Mouse (Mus musculus) ES-E14 (cell line): Measurements from ENCODE around the gene Sub1. TPM values are rescaled to one million over a fixed set of nuclear protein-coding genes. Genes with fewer than 3 reads are reported as not detected.

Experiments used
- DNase-seq: peaks from one replicate; pipeline ENCODE4 v3.0.0-alpha.2; 2013; ENCODE audit warnings: low read depth, low spot score
- H3K27ac ChIP-seq: 2 replicates; pipeline ENCODE4 v1.5.1; 2012; ENCODE audit warnings: low read depth, mild to moderate bottlenecking, low read length, moderate library complexity, mixed read lengths; ENCODE audit not compliant: poor library complexity, insufficient read depth, severe bottlenecking
- H3K36me3 ChIP-seq: 2 replicates; pipeline ENCODE4 v1.6.1; 2012; ENCODE audit warnings: mild to moderate bottlenecking, low read length, moderate library complexity, mixed read lengths; ENCODE audit not compliant: control insufficient read depth, poor library complexity, insufficient read depth, severe bottlenecking
- H3K4me1 ChIP-seq, 2 experiments: fragments of 150-350 bp in 1 of 2; sonication (generic) in 1 of 2; 2 replicates each; pipeline ENCODE4 v1.6.1; 2012; ENCODE audit warnings: low read length in 2 of 2, mild to moderate bottlenecking in 1 of 2, mixed read lengths in 1 of 2; ENCODE audit not compliant: control insufficient read depth in 2 of 2, insufficient read depth in 2 of 2, poor library complexity in 1 of 2
- H3K4me3 ChIP-seq, 2 experiments: fragments of 150-350 bp in 1 of 2; sonication (generic) in 1 of 2; 2 replicates each; pipeline ENCODE4 v1.5.1; 2012; ENCODE audit warnings: low read length in 2 of 2, low read depth in 1 of 2, mild to moderate bottlenecking in 1 of 2, mixed read lengths in 1 of 2; ENCODE audit not compliant: insufficient read depth in 1 of 2, poor library complexity in 1 of 2, severe bottlenecking in 1 of 2
- H3K9ac ChIP-seq: 2 replicates; pipeline ENCODE4 v1.6.1; 2012; ENCODE audit warnings: low read depth, mild to moderate bottlenecking, low read length, mixed read lengths; ENCODE audit not compliant: poor library complexity, insufficient read depth, severe bottlenecking
- H3K9me3 ChIP-seq: fragments of 150-350 bp; sonication (generic); 2 replicates; pipeline ENCODE4 v1.6.1; 2012; ENCODE audit warnings: low read depth, mild to moderate bottlenecking, low read length; ENCODE audit not compliant: control insufficient read depth, insufficient read depth
- CHD2 ChIP-seq: IDR thresholded peaks from 2 replicates; pipeline ENCODE4 v1.6.1; 2014; ENCODE audit warnings: mild to moderate bottlenecking, low read depth, low read length, inconsistent platforms
- HCFC1 ChIP-seq: IDR thresholded peaks from 2 replicates; pipeline ENCODE4 v1.6.1; 2012; ENCODE audit warnings: low read length, inconsistent platforms, borderline replicate concordance; ENCODE audit not compliant: insufficient read depth
- MAFK ChIP-seq: IDR thresholded peaks from 2 replicates; pipeline ENCODE4 v1.6.1; 2014; ENCODE audit warnings: mild to moderate bottlenecking, low read depth, low read length, inconsistent platforms; ENCODE audit not compliant: insufficient read depth
- ZC3H11A ChIP-seq: IDR thresholded peaks from 2 replicates; pipeline ENCODE4 v1.6.1; 2012; ENCODE audit warnings: low read depth, mild to moderate bottlenecking, inconsistent platforms, low read length, borderline replicate concordance
- ZNF384 ChIP-seq: IDR thresholded peaks from 2 replicates; pipeline ENCODE4 v1.6.1; 2012; ENCODE audit warnings: low read depth, low read length, inconsistent platforms
- in situ Hi-C, 2 experiments: fragments of 600-800 bp; cut with MboI; formaldehyde crosslinking; loops; one replicate each; pipeline ENCODE4 v1.15.1; 2025; ENCODE audit warnings: low sequenced_read_pairs in 2 of 2, inconsistent platforms in 1 of 2; ENCODE audit not compliant: unreplicated experiment in 2 of 2
- total RNA-seq: library from RNA; depleted of rRNA; stranded (reverse); fragments of 300-350 nt; gene quantifications from 2 replicates; pipeline ENCODE4 v1.2.3, GENCODE M21; 2012

The Sub1 gene
- total RNA-seq, 1 experiment, result 301 TPM

GRCm38 (mm10) chr15:12033155-12033554, 36.4 kb upstream of the Sub1 start:
- Histone ChIP-seq H3K4me3 (peak overlapping the region; percentile 58 to 67), H3K9ac (peak overlapping the region; percentile 74; the same call in 1 of the 2 replicates), H3K36me3 (no peaks in the 10 kb centered on the region), H3K4me1 (peaks cover 7 to 18% of the 10 kb centered on the region in 2 experiments; a peak in 3 of 4 replicates), H3K9me3 (no peaks in the 10 kb centered on the region), H3K27ac (peak overlapping the region; percentile 88; the same call in 1 of the 2 replicates)
- DNase-seq, result no peak
- TF ChIP-seq MAFK, result peak; percentile 72
- TF ChIP-seq CHD2, result no peak
- no peak for TF ChIP-seq HCFC1
- no peak for TF ChIP-seq ZC3H11A
- in situ Hi-C loops, result no loop called here

GRCm38 (mm10) chr15:12032512-12032911, 35.7 kb upstream of the Sub1 start:
- Histone ChIP-seq H3K4me1 (peaks cover 6 to 16% of the 10 kb centered on the region in 2 experiments; a peak in 3 of 4 replicates), H3K9me3 (no peaks in the 10 kb centered on the region), H3K36me3 (no peaks in the 10 kb centered on the region; the same call in 1 of the 2 replicates), H3K9ac (peak overlapping the region; percentile 74; the same call in 1 of the 2 replicates), H3K4me3 (peak overlapping the region; percentile 58 to 67), H3K27ac (peak overlapping the region; percentile 88)
- peak; percentile 91 for DNase-seq
- in situ Hi-C loops, result no loop called here
- TF ChIP-seq CHD2 (peak; percentile 74), MAFK (no peak)

- DNase-seq, result no peak
- Histone ChIP-seq H3K27ac (peak overlapping the region; percentile 70), H3K4me1 (peaks cover 5 to 15% of the 10 kb centered on the region in 2 experiments; a peak in 3 of 4 replicates), H3K9me3 (no peaks in the 10 kb centered on the region), H3K9ac (peak overlapping the region; percentile 49; the same call in 1 of the 2 replicates), H3K36me3 (no peaks in the 10 kb centered on the region; the same call in 1 of the 2 replicates), H3K4me3 (peak overlapping the region; percentile 25 to 44; a peak in 2 of 4 replicates)
- in situ Hi-C loops, result no loop called here
- no peak for TF ChIP-seq MAFK
- TF ChIP-seq HCFC1, result no peak
- no peak for TF ChIP-seq ZC3H11A
- TF ChIP-seq CHD2, result no peak
- TF ChIP-seq ZNF384, result no peak
Observed at GRCm38 (mm10) chr15:12031861-12032260, 35.1 kb upstream of the Sub1 start.

GRCm38 (mm10) chr15:12030221-12030620, 33.4 kb upstream of the Sub1 start:
- no peaks in the 10 kb centered on the region; the same call in 1 of the 2 replicates for H3K36me3 ChIP-seq
- no peak overlapping the region for H3K4me3 ChIP-seq
- no peaks in the 10 kb centered on the region for H3K9me3 ChIP-seq
- H3K9ac ChIP-seq, result no peak overlapping the region
- H3K27ac ChIP-seq, result no peak overlapping the region
- DNase-seq, result no peak
- in situ Hi-C loops, result no loop called here
- peaks cover 2 to 11% of the 10 kb centered on the region in 2 experiments; a peak in 3 of 4 replicates for H3K4me1 ChIP-seq
- TF ChIP-seq ZC3H11A (no peak), HCFC1 (no peak)

GRCm38 (mm10) chr15:12027807-12028206, 31.0 kb upstream of the Sub1 start:
- no peaks in the 10 kb centered on the region for H3K9me3 ChIP-seq
- no peaks in the 10 kb centered on the region; the same call in 1 of the 2 replicates for H3K36me3 ChIP-seq
- no peak overlapping the region for H3K27ac ChIP-seq
- H3K9ac ChIP-seq, result no peak overlapping the region
- in situ Hi-C loops, result no loop called here
- no peak for DNase-seq
- H3K4me3 ChIP-seq, result no peak overlapping the region
- H3K4me1 ChIP-seq, result peaks cover 0 to 9% of the 10 kb centered on the region in 2 experiments; a peak in 2 of 4 replicates
- TF ChIP-seq ZC3H11A (no peak), HCFC1 (no peak), CHD2 (no peak)
